Mouse (Mus musculus) activated CD4-positive, CD25-positive, alpha-beta regulatory T cell, adult 9 weeks (primary cell): ENCODE results near the gene Wls. TPM values are rescaled to one million over a fixed set of nuclear protein-coding genes. Genes with fewer than 3 reads are reported as not detected.

Experiments used
- polyA plus RNA-seq: library from polyadenylated mRNA; unstranded; fragments of 100-300 nt; shearing (Covaris generic); gene quantifications from one replicate; pipeline ENCODE4 v1.2.1, GENCODE M21; 2017

Gene Wls
- polyA plus RNA-seq = 128 TPM

DNA sequence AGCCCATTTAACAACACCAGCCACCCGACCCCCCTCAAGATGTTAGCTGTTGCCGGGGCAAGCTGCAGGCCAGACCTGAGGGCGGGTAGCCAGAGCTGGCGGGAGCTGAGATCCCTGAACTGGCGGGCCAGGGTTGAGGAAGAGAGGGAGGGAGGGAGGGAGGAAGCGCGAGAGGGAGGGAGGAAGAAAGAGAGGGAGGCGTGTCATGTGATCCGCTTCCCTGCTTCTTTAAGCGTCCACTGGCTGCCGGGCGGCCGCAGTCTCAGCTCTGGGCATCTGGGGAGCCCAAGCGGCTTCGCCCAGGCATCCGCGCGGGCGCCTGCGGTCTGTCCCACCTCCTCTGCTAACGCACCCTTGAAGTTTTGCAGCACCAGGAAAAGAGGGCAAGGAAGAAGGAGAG, at the start of gene Wls:
TSS of gene Wls (plus strand) at position 192 of the 400 bp plus-strand sequence.

Other genes starting within 250 kb of the Wls start
- gene Rpe65, start 240.5 kb upstream of the Wls start, polyA plus RNA-seq = not detected